ENCODE assay signal across 29 mouse cellular contexts in the genomic region with DNA sequence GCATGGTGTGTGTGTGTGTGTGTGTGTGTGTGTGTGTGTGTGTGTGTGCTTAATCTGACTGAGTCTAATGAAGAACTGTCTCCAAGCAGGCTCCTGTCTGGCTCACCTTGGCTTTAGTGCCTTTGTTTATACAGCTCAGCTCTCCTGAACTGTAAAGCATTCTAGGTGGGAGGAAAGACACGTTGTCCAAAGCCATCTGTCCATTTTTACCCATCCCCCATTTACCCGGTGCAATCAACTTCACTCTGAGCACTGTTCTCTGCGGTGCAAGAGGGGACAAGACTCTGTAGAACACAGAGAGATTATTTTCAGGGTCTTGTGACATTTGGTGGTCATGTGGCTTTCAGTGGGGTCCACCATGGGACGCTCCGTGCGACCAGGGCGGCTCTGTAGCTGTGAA. TPM values are rescaled to one million over a fixed set of nuclear protein-coding genes. Genes with fewer than 3 reads are reported as not detected.
DNase-seq lines count a peak whose midpoint lies in the region; ATAC-seq lines count a peak whose summit lies in the region.
"Had no signal": no experiment of that assay in that cellular context is flagged by ENCODE, and none has a peak within 500 bp of the region (broad histone marks: within the 10 kb centered on the region; RNA-seq: fewer than 3 reads in every experiment).

No protein-coding gene starts in this region.

- H3K9me3 ChIP-seq in midbrain, embryonic 11.5 days (ENCODE audit: control insufficient read depth, low read length), result no peaks in the 10 kb centered on the region
- no peaks in the 10 kb centered on the region; the same call in 1 of the 2 replicates for H3K9me3 ChIP-seq in midbrain, embryonic 13.5 days
- H3K9me3 ChIP-seq in embryonic facial prominence, embryonic 10.5 days, result no peaks in the 10 kb centered on the region
- no peaks in the 10 kb centered on the region for H3K9me3 ChIP-seq in hindbrain, embryonic 12.5 days (replicated peaks)
- H3K9me3 ChIP-seq: embryonic facial prominence, embryonic 12.5 days; forebrain, embryonic 10.5 days; liver, embryonic 12.5 days; midbrain, embryonic 12.5 days; neural tube, embryonic 13.5 days had no signal

- peaks cover 5% of the 10 kb centered on the region; the same call in 1 of the 2 replicates for H3K4me1 ChIP-seq in midbrain, embryonic 11.5 days (ENCODE audit: control insufficient read depth, insufficient read depth, low read length)
- peaks cover 6% of the 10 kb centered on the region; the same call in 1 of the 2 replicates for H3K4me1 ChIP-seq in midbrain, embryonic 13.5 days (replicated peaks)
- peaks cover 35% of the 10 kb centered on the region for H3K4me1 ChIP-seq in embryonic facial prominence, embryonic 10.5 days
- H3K4me1 ChIP-seq in hindbrain, embryonic 12.5 days, result peaks cover 10% of the 10 kb centered on the region
- H3K4me1 ChIP-seq: forebrain, embryonic 15.5 days; hindbrain, embryonic 13.5 days; liver, embryonic 12.5 days had no signal

- no peaks in the 10 kb centered on the region for H3K36me3 ChIP-seq in midbrain, embryonic 11.5 days (ENCODE audit: control insufficient read depth, insufficient read depth, low read length)
- no peaks in the 10 kb centered on the region for H3K36me3 ChIP-seq in midbrain, embryonic 13.5 days
- H3K36me3 ChIP-seq in embryonic facial prominence, embryonic 10.5 days (replicated peaks), result no peaks in the 10 kb centered on the region
- H3K36me3 ChIP-seq in hindbrain, embryonic 12.5 days, result no peaks in the 10 kb centered on the region
- H3K36me3 ChIP-seq: embryonic facial prominence, embryonic 12.5 days; forebrain, embryonic 10.5 days; forebrain, embryonic 15.5 days; hindbrain, embryonic 13.5 days; liver, embryonic 12.5 days; midbrain, embryonic 12.5 days; neural tube, embryonic 13.5 days had no signal

- ATAC-seq in midbrain, embryonic 11.5 days (ENCODE audit: low FRiP score), result no peak
- ATAC-seq in midbrain, embryonic 13.5 days, result no peak
- ATAC-seq in hindbrain, embryonic 12.5 days (ENCODE audit: low FRiP score), result no peak
- ATAC-seq: forebrain, embryonic 15.5 days; liver, embryonic 12.5 days; liver, postnatal 0 days; Patski had no signal

- no peak overlapping the region for H3K4me2 ChIP-seq in midbrain, embryonic 11.5 days
- no peak overlapping the region for H3K4me2 ChIP-seq in midbrain, embryonic 13.5 days (replicated peaks)
- H3K4me2 ChIP-seq in hindbrain, embryonic 12.5 days (replicated peaks), result no peak overlapping the region
- H3K4me2 ChIP-seq: embryonic facial prominence, embryonic 12.5 days; forebrain, embryonic 15.5 days; heart, embryonic 11.5 days; hindbrain, embryonic 13.5 days; liver, embryonic 12.5 days; midbrain, embryonic 12.5 days; neural tube, embryonic 13.5 days had no signal

- 91% methylated on average over 7 of the region's 7 CpGs for WGBS in midbrain, embryonic 11.5 days
- 86% methylated on average over 7 of the region's 7 CpGs for WGBS in midbrain, embryonic 13.5 days
- 85% methylated on average over 7 of the region's 7 CpGs for WGBS in embryonic facial prominence, embryonic 10.5 days
- 83% methylated on average over 7 of the region's 7 CpGs for WGBS in hindbrain, embryonic 12.5 days

- H3K27me3 ChIP-seq in midbrain, embryonic 11.5 days (ENCODE audit: control insufficient read depth, insufficient read depth, low read length), result no peaks in the 10 kb centered on the region
- H3K27me3 ChIP-seq in midbrain, embryonic 13.5 days, result no peaks in the 10 kb centered on the region
- no peaks in the 10 kb centered on the region for H3K27me3 ChIP-seq in embryonic facial prominence, embryonic 10.5 days (replicated peaks; ENCODE audit: low read depth, poor library complexity, severe bottlenecking)
- H3K27me3 ChIP-seq in hindbrain, embryonic 12.5 days, result no peaks in the 10 kb centered on the region
- H3K27me3 ChIP-seq: embryonic facial prominence, embryonic 12.5 days; forebrain, embryonic 15.5 days; hindbrain, embryonic 13.5 days; liver, embryonic 12.5 days; midbrain, embryonic 12.5 days; neural tube, embryonic 13.5 days; Patski had no signal

- H3K4me3 ChIP-seq in midbrain, embryonic 11.5 days (ENCODE audit: low read depth, low read length), result no peak overlapping the region
- no peak overlapping the region for H3K4me3 ChIP-seq in midbrain, embryonic 13.5 days (replicated peaks)
- no peak overlapping the region for H3K4me3 ChIP-seq in embryonic facial prominence, embryonic 10.5 days
- no peak overlapping the region for H3K4me3 ChIP-seq in hindbrain, embryonic 12.5 days
- H3K4me3 ChIP-seq: embryonic facial prominence, embryonic 12.5 days; forebrain, embryonic 10.5 days; forebrain, embryonic 15.5 days; hindbrain, embryonic 13.5 days; liver, embryonic 12.5 days; midbrain, embryonic 12.5 days; neural tube, embryonic 13.5 days had no signal

- H3K9ac ChIP-seq in midbrain, embryonic 11.5 days (ENCODE audit: low read length), result no peak overlapping the region
- no peak overlapping the region for H3K9ac ChIP-seq in midbrain, embryonic 13.5 days (replicated peaks)
- no peak overlapping the region for H3K9ac ChIP-seq in hindbrain, embryonic 12.5 days
- H3K9ac ChIP-seq: embryonic facial prominence, embryonic 12.5 days; forebrain, embryonic 15.5 days; hindbrain, embryonic 13.5 days; liver, embryonic 12.5 days; liver, postnatal 0 days; midbrain, embryonic 12.5 days; neural tube, embryonic 13.5 days had no signal

- peak; percentile 75 for DNase-seq in midbrain, embryonic 11.5 days (ENCODE audit: low spot score, missing footprints)
- DNase-seq in cerebellum, adult 9-10 months, result peak; percentile 74
- no peak for DNase-seq in embryonic facial prominence, embryonic 10.5 days (ENCODE audit: low spot score)
- DNase-seq in adipocyte (ENCODE audit: low spot score), result no peak
- no peak for DNase-seq in adrenal gland, adult 8-10 months
- DNase-seq in kidney, adult 18-20 months, result no peak
- DNase-seq: adrenal gland, postnatal 36 days; gastrocnemius, postnatal 25 days; heart, adult 18-20 months; heart, postnatal 36 days; kidney, adult 9 months; kidney, postnatal 25 days; liver, postnatal 0 days; lung, postnatal 36 days; thymus, adult 2 months; thymus, postnatal 4 days had no signal

- no peak overlapping the region for H3K27ac ChIP-seq in midbrain, embryonic 11.5 days (ENCODE audit: low read depth, low read length)
- no peak overlapping the region for H3K27ac ChIP-seq in midbrain, embryonic 13.5 days
- peak overlapping the region; percentile 32 for H3K27ac ChIP-seq in embryonic facial prominence, embryonic 10.5 days (replicated peaks)
- H3K27ac ChIP-seq in hindbrain, embryonic 12.5 days, result no peak overlapping the region
- H3K27ac ChIP-seq: embryonic facial prominence, embryonic 12.5 days; forebrain, embryonic 10.5 days; forebrain, embryonic 15.5 days; hindbrain, embryonic 13.5 days; liver, embryonic 12.5 days; midbrain, embryonic 12.5 days; neural tube, embryonic 13.5 days had no signal

RNA-seq across cellular contexts. Expression of a gene that starts 58.3 kb away (rescaled TPM):
- 4.5 and 6.3 TPM in 2 replicates for polyA plus RNA-seq in midbrain, embryonic 11.5 days (2014; fragmentation: Nextera tagmentation; extraction: Ambion mirVana)
- polyA plus RNA-seq in midbrain, embryonic 13.5 days (2015; fragmentation: Nextera tagmentation; extraction: Ambion mirVana), result 19.2 and 27.0 TPM in 2 replicates
- 7.3 and 10.4 TPM in 2 replicates for polyA plus RNA-seq in embryonic facial prominence, embryonic 10.5 days (2016; fragmentation: Nextera tagmentation; extraction: Ambion mirVana)
- 25.9 and 37.1 TPM in 2 replicates for polyA plus RNA-seq in hindbrain, embryonic 12.5 days (2016; fragmentation: Nextera tagmentation; extraction: Ambion mirVana)
- under 1 TPM; 0.17 to 0.80 (median 0.55) TPM for total RNA-seq in adrenal gland, adult 8-10 months (2022)
- total RNA-seq: gastrocnemius, adult 18-20 months; MEL had no signal
- polyA plus RNA-seq: liver, postnatal 0 days had no signal

Comparison
In these comparisons a context has a peak if more than half of its experiments do, and no peak if none do; other contexts are left out.
1. DNase-seq: peak in midbrain, embryonic 11.5 days (single experiment) and cerebellum, adult 9-10 months (single experiment); none in embryonic facial prominence, embryonic 10.5 days (single experiment), adipocyte (single experiment), adrenal gland, adult 8-10 months (single experiment) and kidney, adult 18-20 months (single experiment).